Mouse (Mus musculus) midbrain, embryonic 15.5 days (tissue): ENCODE measurements around the gene Memo1. TPM values are rescaled to one million over a fixed set of nuclear protein-coding genes. Genes with fewer than 3 reads are reported as not detected.

Source experiments
- ATAC-seq: fragments of 200-750 bp; cut with Nextera tagmentation; replicated peaks from 2 replicates; pipeline ENCODE4 v1.8.0; 2017; ENCODE audit warnings: moderate TSS enrichment
- H3K27ac ChIP-seq: fragments of 300-500 bp; sonication (generic); 2 replicates; pipeline ENCODE4 v1.5.1; 2015; ENCODE audit warnings: mild to moderate bottlenecking, inconsistent platforms
- H3K27me3 ChIP-seq: fragments of 300-500 bp; sonication (generic); replicated peaks from 2 replicates; pipeline ENCODE4 v1.6.1; 2015; ENCODE audit warnings: inconsistent platforms
- H3K36me3 ChIP-seq: fragments of 300-500 bp; sonication (generic); replicated peaks from 2 replicates; pipeline ENCODE4 v1.6.1; 2015; ENCODE audit warnings: inconsistent platforms
- H3K4me1 ChIP-seq: fragments of 300-500 bp; sonication (generic); 2 replicates; pipeline ENCODE4 v1.6.1; 2015; ENCODE audit warnings: inconsistent platforms
- H3K4me2 ChIP-seq: fragments of 300-500 bp; sonication (generic); 2 replicates; pipeline ENCODE4 v1.6.1; 2015; ENCODE audit warnings: inconsistent platforms, mild to moderate bottlenecking, moderate library complexity
- H3K4me3 ChIP-seq: fragments of 300-500 bp; sonication (generic); 2 replicates; pipeline ENCODE4 v1.5.1; 2015; ENCODE audit warnings: mild to moderate bottlenecking, inconsistent platforms
- H3K9ac ChIP-seq: fragments of 300-500 bp; sonication (generic); 2 replicates; pipeline ENCODE4 v1.6.1; 2015; ENCODE audit warnings: mild to moderate bottlenecking, inconsistent platforms
- H3K9me3 ChIP-seq: fragments of 300-500 bp; sonication (generic); 2 replicates; pipeline ENCODE4 v1.6.1; 2016; ENCODE audit warnings: inconsistent platforms
- WGBS: fragments of 180-500 bp; shearing (Covaris S2); methylation state at CpG from one replicate; pipeline ENCODE4 v1.1.7; 2015; ENCODE audit warnings: mixed read lengths; 5-methylcytosine and 5-hydroxymethylcytosine counted together
- polyA plus RNA-seq: library from polyadenylated mRNA; unstranded; fragments of >200 nt; fragmentation: Nextera tagmentation; extraction: Ambion mirVana; gene quantifications from 2 replicates; pipeline ENCODE4 v1.2.1, GENCODE M21; 2015

Gene Memo1
- polyA plus RNA-seq, 1 experiment from 2014 or later: 57.8 TPM

GRCm38 (mm10) chr17:74290869-74291268 is 4.5 kb downstream of the Memo1 start:
- no peaks in the 10 kb centered on the region for H3K27me3 ChIP-seq
- H3K9ac ChIP-seq: no peak overlapping the region
- H3K4me2 ChIP-seq: no peak overlapping the region
- no peak overlapping the region for H3K4me3 ChIP-seq
- no peaks in the 10 kb centered on the region for H3K9me3 ChIP-seq
- H3K27ac ChIP-seq: no peak overlapping the region
- H3K36me3 ChIP-seq: no peaks in the 10 kb centered on the region
- peaks cover 24% of the 10 kb centered on the region for H3K4me1 ChIP-seq
- ATAC-seq: no peak

- no peak for ATAC-seq
- no peak overlapping the region for H3K4me2 ChIP-seq
- H3K36me3 ChIP-seq: no peaks in the 10 kb centered on the region
- H3K27ac ChIP-seq: no peak overlapping the region
- peaks cover 24% of the 10 kb centered on the region for H3K4me1 ChIP-seq
- H3K9me3 ChIP-seq: no peaks in the 10 kb centered on the region
- no peak overlapping the region for H3K4me3 ChIP-seq
- no peaks in the 10 kb centered on the region for H3K27me3 ChIP-seq
- 80% methylated on average over 3 of the region's 3 CpGs for WGBS
- H3K9ac ChIP-seq: no peak overlapping the region
Observed at GRCm38 (mm10) chr17:74290198-74290597, 5.1 kb downstream of the Memo1 start.

GRCm38 (mm10) chr17:74288626-74289025 is 6.7 kb downstream of the Memo1 start:
- Histone ChIP-seq H3K4me1 (peaks cover 23% of the 10 kb centered on the region), H3K4me2 (no peak overlapping the region), H3K27ac (no peak overlapping the region), H3K36me3 (no peaks in the 10 kb centered on the region), H3K9ac (no peak overlapping the region), H3K9me3 (no peaks in the 10 kb centered on the region), H3K4me3 (no peak overlapping the region), H3K27me3 (no peaks in the 10 kb centered on the region)
- ATAC-seq: no peak
- 97% methylated on average over 2 of the region's 2 CpGs for WGBS

- H3K36me3 ChIP-seq: no peaks in the 10 kb centered on the region
- WGBS: 84% methylated on average over 4 of the region's 4 CpGs
- H3K27me3 ChIP-seq: no peaks in the 10 kb centered on the region
- H3K4me3 ChIP-seq: no peak overlapping the region
- H3K9me3 ChIP-seq: no peaks in the 10 kb centered on the region
- H3K4me2 ChIP-seq: no peak overlapping the region
- no peak overlapping the region for H3K9ac ChIP-seq
- H3K27ac ChIP-seq: no peak overlapping the region
- H3K4me1 ChIP-seq: peaks cover 6% of the 10 kb centered on the region
- ATAC-seq: no peak
Observed at GRCm38 (mm10) chr17:74286140-74286730, 9.1 kb downstream of the Memo1 start.

- Histone ChIP-seq H3K4me1 (peaks cover under 1% of the 10 kb centered on the region), H3K9ac (no peak overlapping the region), H3K27ac (no peak overlapping the region), H3K36me3 (no peaks in the 10 kb centered on the region), H3K4me2 (no peak overlapping the region), H3K27me3 (no peaks in the 10 kb centered on the region), H3K9me3 (no peaks in the 10 kb centered on the region), H3K4me3 (no peak overlapping the region)
- no peak for ATAC-seq
- 92% methylated on average over 2 of the region's 2 CpGs for WGBS
Observed at GRCm38 (mm10) chr17:74285730-74286129, 9.6 kb downstream of the Memo1 start.

- no peak overlapping the region for H3K4me2 ChIP-seq
- H3K4me3 ChIP-seq: no peak overlapping the region
- no peaks in the 10 kb centered on the region; the same call in 1 of the 2 replicates for H3K4me1 ChIP-seq
- H3K9ac ChIP-seq: no peak overlapping the region
- H3K36me3 ChIP-seq: no peaks in the 10 kb centered on the region
- no peaks in the 10 kb centered on the region for H3K27me3 ChIP-seq
- H3K27ac ChIP-seq: no peak overlapping the region
- no peak for ATAC-seq
- H3K9me3 ChIP-seq: no peaks in the 10 kb centered on the region
- WGBS: 83% methylated on average over 2 of the region's 2 CpGs
Observed at GRCm38 (mm10) chr17:74284397-74285115, 10.8 kb downstream of the Memo1 start.

GRCm38 (mm10) chr17:74282024-74282423 is 13.3 kb downstream of the Memo1 start:
- Histone ChIP-seq H3K4me2 (no peak overlapping the region), H3K4me1 (peaks cover 4% of the 10 kb centered on the region; the same call in 1 of the 2 replicates), H3K4me3 (no peak overlapping the region), H3K9ac (no peak overlapping the region), H3K36me3 (no peaks in the 10 kb centered on the region), H3K27ac (no peak overlapping the region), H3K27me3 (no peaks in the 10 kb centered on the region), H3K9me3 (no peaks in the 10 kb centered on the region)
- 88% methylated on average over 3 of the region's 3 CpGs for WGBS
- no peak for ATAC-seq

- H3K4me2 ChIP-seq: no peak overlapping the region
- ATAC-seq: 0 out of 2 replicates have a peak, but pooled peaks have one; percentile 31
- no peak overlapping the region for H3K9ac ChIP-seq
- H3K4me3 ChIP-seq: no peak overlapping the region
- WGBS: 94% methylated on average over 8 of the region's 8 CpGs
- no peaks in the 10 kb centered on the region for H3K36me3 ChIP-seq
- H3K9me3 ChIP-seq: no peaks in the 10 kb centered on the region
- no peak overlapping the region for H3K27ac ChIP-seq
- peaks cover 4% of the 10 kb centered on the region; the same call in 1 of the 2 replicates for H3K4me1 ChIP-seq
- H3K27me3 ChIP-seq: no peaks in the 10 kb centered on the region
Observed at GRCm38 (mm10) chr17:74278966-74279869, 16.1 kb downstream of the Memo1 start.

- ATAC-seq: no peak
- Histone ChIP-seq H3K9ac (no peak overlapping the region), H3K36me3 (no peaks in the 10 kb centered on the region), H3K27me3 (no peaks in the 10 kb centered on the region), H3K9me3 (no peaks in the 10 kb centered on the region), H3K4me1 (0 out of 2 replicates have a peak, but pooled peaks cover 4% of the 10 kb centered on the region), H3K4me2 (no peak overlapping the region), H3K27ac (no peak overlapping the region), H3K4me3 (no peak overlapping the region)
- WGBS: 85% methylated on average over 3 of the region's 3 CpGs
Observed at GRCm38 (mm10) chr17:74274471-74274870, 20.9 kb downstream of the Memo1 start.

GRCm38 (mm10) chr17:74272683-74273205 is 22.6 kb downstream of the Memo1 start:
- no peaks in the 10 kb centered on the region for H3K4me1 ChIP-seq
- WGBS: 80% methylated on average over 16 of the region's 16 CpGs
- no peak overlapping the region for H3K9ac ChIP-seq
- no peaks in the 10 kb centered on the region for H3K9me3 ChIP-seq
- no peak overlapping the region for H3K4me3 ChIP-seq
- H3K4me2 ChIP-seq: no peak overlapping the region
- no peaks in the 10 kb centered on the region for H3K36me3 ChIP-seq
- no peak for ATAC-seq
- no peaks in the 10 kb centered on the region for H3K27me3 ChIP-seq
- H3K27ac ChIP-seq: no peak overlapping the region

- H3K9me3 ChIP-seq: no peaks in the 10 kb centered on the region
- no peaks in the 10 kb centered on the region for H3K4me1 ChIP-seq
- no peak overlapping the region for H3K4me3 ChIP-seq
- no peak overlapping the region for H3K4me2 ChIP-seq
- no peak overlapping the region for H3K9ac ChIP-seq
- no peak overlapping the region for H3K27ac ChIP-seq
- ATAC-seq: no peak
- H3K36me3 ChIP-seq: no peaks in the 10 kb centered on the region
- WGBS: 97% methylated on average over 3 of the region's 3 CpGs
- H3K27me3 ChIP-seq: no peaks in the 10 kb centered on the region
Observed at GRCm38 (mm10) chr17:74271541-74272268, 23.6 kb downstream of the Memo1 start.
